Mouse (Mus musculus): ENCODE results near the gene Leng8.

Gene Leng8

GRCm38 (mm10) chr7:4136771-4137531, at the start of gene Leng8:
TSS of gene Leng8 (plus strand) at chr7:4137039.
- DNase-seq (ENCODE audit: low spot score in 2 of 2), result peak; percentile 99 to 100

- peak in 1 of 2 experiments; percentile 33 for DNase-seq (ENCODE audit: low spot score in 2 of 2)
Observed at GRCm38 (mm10) chr7:4087238-4087895, 49.5 kb upstream of the Leng8 start.

GRCm38 (mm10) chr7:4087896-4088480, 48.9 kb upstream of the Leng8 start:
- DNase-seq (ENCODE audit: low spot score in 2 of 2), result peak in 1 of 2 experiments; percentile 30

GRCm38 (mm10) chr7:4088679-4089078, 48.2 kb upstream of the Leng8 start:
- DNase-seq (ENCODE audit: low spot score in 2 of 2), result no peak

- no peak for DNase-seq (ENCODE audit: low spot score in 2 of 2)
Observed at GRCm38 (mm10) chr7:4091170-4091569, 45.7 kb upstream of the Leng8 start.

GRCm38 (mm10) chr7:4098301-4098700, 38.5 kb upstream of the Leng8 start:
- DNase-seq (ENCODE audit: low spot score in 2 of 2), result no peak

- DNase-seq (ENCODE audit: low spot score in 2 of 2), result no peak
Observed at GRCm38 (mm10) chr7:4098832-4099231, 38.0 kb upstream of the Leng8 start.

GRCm38 (mm10) chr7:4101144-4101543, 35.7 kb upstream of the Leng8 start:
- no peak for DNase-seq (ENCODE audit: low spot score in 2 of 2)

GRCm38 (mm10) chr7:4103411-4103810, 33.4 kb upstream of the Leng8 start:
- no peak for DNase-seq (ENCODE audit: low spot score in 2 of 2)

GRCm38 (mm10) chr7:4111766-4112165, 25.1 kb upstream of the Leng8 start:
- DNase-seq (ENCODE audit: low spot score in 2 of 2), result no peak

- no peak for DNase-seq (ENCODE audit: low spot score in 2 of 2)
Observed at GRCm38 (mm10) chr7:4117050-4117814, 19.6 kb upstream of the Leng8 start.

GRCm38 (mm10) chr7:4119344-4119902, 17.4 kb upstream of the Leng8 start, which contains the start of gene Ttyh1:
TSS of gene Ttyh1 (plus strand) at chr7:4119408.
- DNase-seq (ENCODE audit: low spot score in 2 of 2), result peak in 1 of 2 experiments; percentile 75

GRCm38 (mm10) chr7:4119976-4120921, 16.6 kb upstream of the Leng8 start:
- DNase-seq (ENCODE audit: low spot score in 2 of 2), result no peak

- peak in 1 of 2 experiments; percentile 15 for DNase-seq (ENCODE audit: low spot score in 2 of 2)
Observed at GRCm38 (mm10) chr7:4122076-4122768, 14.6 kb upstream of the Leng8 start.

GRCm38 (mm10) chr7:4122783-4123182, 14.1 kb upstream of the Leng8 start:
- peak; percentile 21 to 26 for DNase-seq (ENCODE audit: low spot score in 2 of 2)

- peak; percentile 79 to 88 for DNase-seq (ENCODE audit: low spot score in 2 of 2)
Observed at GRCm38 (mm10) chr7:4123732-4124131, 13.1 kb upstream of the Leng8 start.

- DNase-seq (ENCODE audit: low spot score in 2 of 2), result peak; percentile 86 to 92
Observed at GRCm38 (mm10) chr7:4124315-4124759, 12.5 kb upstream of the Leng8 start.

GRCm38 (mm10) chr7:4124856-4125255, 12.0 kb upstream of the Leng8 start:
- DNase-seq (ENCODE audit: low spot score in 2 of 2), result no peak

GRCm38 (mm10) chr7:4125306-4125705, 11.5 kb upstream of the Leng8 start:
- peak in 1 of 2 experiments; percentile 22 for DNase-seq (ENCODE audit: low spot score in 2 of 2)

All from frontal cortex, postnatal 10 days (tissue).